Mouse (Mus musculus): Measurements from ENCODE around the gene Cox17.

The Cox17 gene

GRCm38 (mm10) chr16:38371705-38372296 lies 25.0 kb downstream of the Cox17 start:
- no peak for DNase-seq (ENCODE audit: low spot score)

DNA sequence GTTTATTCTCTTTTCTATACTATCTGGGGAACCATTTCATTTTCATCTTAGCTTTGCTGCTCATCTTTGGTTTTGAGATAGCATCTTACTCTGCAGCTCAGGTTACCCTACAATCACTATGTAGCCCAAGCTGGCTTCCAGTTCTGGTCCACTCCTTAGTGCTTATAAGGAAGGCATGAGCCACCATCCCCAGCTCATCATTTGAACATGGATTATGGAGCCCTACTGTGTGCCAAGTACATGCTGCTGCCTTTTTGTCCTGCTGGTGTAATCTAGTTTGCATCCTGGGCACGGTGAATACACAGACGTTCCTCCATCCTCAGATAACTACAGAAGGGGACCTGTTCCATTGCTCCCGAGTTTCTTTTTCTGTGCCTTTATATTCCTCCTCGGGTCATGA lies 26.1 kb downstream of the Cox17 start:
- DNase-seq (ENCODE audit: low spot score) = no peak

- no peak for DNase-seq (ENCODE audit: low spot score)
Measured at GRCm38 (mm10) chr16:38373439-38373838, 26.6 kb downstream of the Cox17 start.

- DNase-seq (ENCODE audit: low spot score) = no peak
Measured at GRCm38 (mm10) chr16:38373941-38374340, 27.1 kb downstream of the Cox17 start.

DNA sequence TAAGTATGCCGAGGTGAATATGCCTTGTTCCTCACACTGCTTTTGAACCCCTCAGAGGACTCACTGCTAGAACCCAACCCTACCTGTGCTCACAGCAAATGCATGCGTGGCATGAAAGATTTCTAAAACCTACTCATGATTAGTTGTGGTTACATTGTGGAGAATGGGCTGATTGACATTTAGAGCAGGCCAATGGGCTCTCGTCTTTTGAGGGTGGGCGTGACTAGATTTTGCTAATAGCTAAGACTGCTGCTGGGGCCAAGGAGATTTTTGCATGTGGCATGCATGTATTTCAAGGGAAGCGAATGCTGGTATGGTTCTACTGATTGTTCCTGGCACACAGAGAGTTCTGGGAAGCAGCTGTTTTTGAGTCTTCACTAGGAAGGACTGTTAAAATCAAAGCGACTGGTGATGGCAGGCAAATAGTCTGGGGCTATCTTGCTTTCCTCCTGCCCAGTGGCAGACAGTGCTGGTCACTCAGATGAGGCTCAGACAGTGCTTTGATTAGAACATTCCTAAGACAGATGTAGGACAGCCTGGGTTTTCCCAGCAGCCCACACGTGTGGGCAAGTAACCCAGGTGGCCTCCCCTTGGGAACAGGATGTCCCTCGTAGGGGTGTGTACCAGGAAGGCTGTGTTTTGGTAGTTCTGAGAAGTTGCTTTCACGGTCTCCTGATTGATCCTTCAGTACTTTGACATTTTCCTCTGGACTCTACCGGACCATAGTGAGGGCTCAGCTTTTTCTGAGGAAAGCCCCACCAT lies 27.8 kb downstream of the Cox17 start:
- DNase-seq (ENCODE audit: low spot score) = no peak

GRCm38 (mm10) chr16:38375182-38375581 lies 28.4 kb downstream of the Cox17 start:
- DNase-seq (ENCODE audit: low spot score) = no peak

DNA sequence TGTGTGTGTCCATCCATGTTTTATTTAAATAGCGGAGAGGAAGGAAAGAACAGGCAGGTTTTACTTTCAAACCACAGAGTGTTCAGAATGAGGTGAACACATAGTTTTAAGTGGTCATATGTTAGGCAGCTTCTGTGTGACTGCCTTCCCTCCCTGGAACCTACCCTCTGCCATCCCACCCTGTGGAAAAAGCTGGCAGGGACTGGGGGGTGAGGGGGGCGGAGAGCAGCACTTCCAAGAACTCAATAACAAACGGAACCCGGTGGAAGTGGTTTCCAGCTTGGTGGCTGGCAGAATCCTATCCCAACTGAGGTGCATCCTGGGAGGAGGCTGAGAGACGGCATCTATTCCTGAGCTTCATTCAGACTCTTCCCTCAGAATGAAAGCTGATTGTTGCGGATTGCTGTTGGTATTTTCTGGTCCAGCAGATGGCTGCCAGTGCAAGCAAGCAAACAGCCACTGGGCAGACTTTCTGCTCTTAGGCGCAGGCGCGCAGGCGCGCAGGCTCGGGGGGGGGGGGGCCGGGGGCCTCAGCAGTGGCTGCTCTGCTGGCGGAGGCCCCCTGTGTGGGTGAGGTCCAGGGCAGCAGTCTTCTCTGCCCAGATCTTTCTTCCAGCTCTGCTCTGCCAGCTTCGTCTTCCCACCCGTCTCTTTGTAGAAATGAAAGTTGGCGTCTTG lies 29.5 kb downstream of the Cox17 start:
- DNase-seq (ENCODE audit: low spot score) = no peak

DNA sequence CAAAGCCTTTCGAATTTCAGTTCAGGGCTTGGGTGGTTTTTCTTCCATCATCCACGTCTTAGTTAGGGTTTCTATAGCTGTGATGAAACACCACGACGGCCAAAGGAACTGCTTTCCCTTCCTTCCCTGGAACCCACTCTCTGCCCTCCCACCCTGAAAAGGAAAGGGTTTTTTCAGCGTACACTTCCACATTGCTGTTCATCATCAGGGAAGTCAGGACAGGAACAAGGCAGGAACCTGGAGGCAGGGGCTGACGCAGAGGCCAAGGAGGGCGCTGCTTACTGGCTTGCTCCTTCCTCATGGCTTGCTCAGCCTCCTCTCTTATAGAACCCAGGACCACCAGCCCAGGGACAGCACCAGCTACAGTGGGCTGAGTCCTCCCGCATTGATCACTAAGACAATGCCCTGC lies 30.1 kb downstream of the Cox17 start:
- DNase-seq (ENCODE audit: low spot score) = no peak

- no peak for DNase-seq (ENCODE audit: low spot score)
Measured at GRCm38 (mm10) chr16:38377546-38377945, 30.8 kb downstream of the Cox17 start.

- DNase-seq (ENCODE audit: low spot score) = no peak
Measured at GRCm38 (mm10) chr16:38378591-38378990, 31.8 kb downstream of the Cox17 start.

GRCm38 (mm10) chr16:38379088-38379487 lies 32.3 kb downstream of the Cox17 start:
- DNase-seq (ENCODE audit: low spot score) = no peak

DNA sequence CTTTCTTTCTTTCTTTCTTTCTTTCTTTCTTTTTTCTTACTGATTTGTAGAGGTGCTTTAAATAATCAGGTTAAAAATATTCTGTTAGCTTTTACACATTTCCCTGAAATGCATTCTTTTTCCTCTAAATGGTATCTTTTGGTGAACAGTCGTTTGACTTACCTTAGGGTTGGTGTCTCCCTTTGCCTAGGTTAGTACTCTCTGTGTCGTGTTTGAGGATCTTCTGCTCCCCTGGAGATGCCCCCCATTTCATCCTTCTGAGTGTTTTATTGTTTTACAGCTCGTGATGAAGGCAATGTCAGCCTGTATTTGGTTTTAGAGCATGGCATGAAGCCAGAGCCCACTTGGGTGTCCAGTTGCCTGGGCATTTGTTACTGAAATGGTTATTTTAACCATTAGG lies 32.7 kb downstream of the Cox17 start:
- DNase-seq (ENCODE audit: low spot score) = no peak

DNA sequence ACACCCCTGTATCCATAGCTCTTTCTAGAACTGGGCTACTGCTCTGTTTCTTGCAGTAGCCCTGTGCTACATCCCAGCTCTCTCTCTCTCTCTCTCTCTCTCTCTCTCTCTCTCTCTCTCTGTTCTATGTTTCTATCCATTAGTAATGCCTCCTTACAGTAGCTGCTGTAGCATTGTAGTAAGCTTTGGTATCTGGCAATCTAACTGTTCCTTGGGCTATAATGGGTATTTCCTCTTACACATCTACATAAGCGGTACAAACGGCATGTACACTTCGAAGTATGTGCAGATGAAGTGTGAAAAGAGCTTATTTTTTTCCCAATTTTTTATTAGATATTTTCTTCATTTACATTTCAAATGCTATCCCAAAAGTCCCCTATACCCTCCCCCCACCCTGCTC lies 33.1 kb downstream of the Cox17 start:
- no peak for DNase-seq (ENCODE audit: low spot score)

GRCm38 (mm10) chr16:38383683-38384082 lies 36.9 kb downstream of the Cox17 start:
- DNase-seq (ENCODE audit: low spot score) = no peak

- no peak for DNase-seq (ENCODE audit: low spot score)
Measured at GRCm38 (mm10) chr16:38385184-38385634, 38.4 kb downstream of the Cox17 start.

- DNase-seq (ENCODE audit: low spot score) = no peak
Measured at GRCm38 (mm10) chr16:38385700-38386099, 38.9 kb downstream of the Cox17 start.

DNA sequence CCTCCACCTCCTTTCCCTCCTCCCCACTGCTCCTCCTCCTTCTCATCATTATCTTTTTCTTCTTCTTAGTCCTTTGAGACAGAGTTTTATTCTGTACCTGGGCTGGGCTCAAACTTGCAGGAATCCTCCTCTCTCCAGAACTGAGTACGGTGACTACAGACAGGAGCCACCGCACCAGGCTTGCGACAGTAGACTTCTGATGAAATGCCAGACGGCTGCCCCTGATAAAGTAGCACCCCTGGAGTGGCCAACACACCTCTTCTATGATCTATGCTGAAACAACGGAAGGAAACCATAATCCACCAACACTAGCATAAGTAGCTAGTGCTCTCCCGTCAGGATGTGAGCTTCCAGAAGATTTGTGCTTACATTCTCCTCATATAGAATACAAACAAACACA lies 40.6 kb downstream of the Cox17 start:
- no peak for DNase-seq (ENCODE audit: low spot score)

GRCm38 (mm10) chr16:38388757-38389156 lies 42.0 kb downstream of the Cox17 start:
- DNase-seq (ENCODE audit: low spot score) = no peak

DNA sequence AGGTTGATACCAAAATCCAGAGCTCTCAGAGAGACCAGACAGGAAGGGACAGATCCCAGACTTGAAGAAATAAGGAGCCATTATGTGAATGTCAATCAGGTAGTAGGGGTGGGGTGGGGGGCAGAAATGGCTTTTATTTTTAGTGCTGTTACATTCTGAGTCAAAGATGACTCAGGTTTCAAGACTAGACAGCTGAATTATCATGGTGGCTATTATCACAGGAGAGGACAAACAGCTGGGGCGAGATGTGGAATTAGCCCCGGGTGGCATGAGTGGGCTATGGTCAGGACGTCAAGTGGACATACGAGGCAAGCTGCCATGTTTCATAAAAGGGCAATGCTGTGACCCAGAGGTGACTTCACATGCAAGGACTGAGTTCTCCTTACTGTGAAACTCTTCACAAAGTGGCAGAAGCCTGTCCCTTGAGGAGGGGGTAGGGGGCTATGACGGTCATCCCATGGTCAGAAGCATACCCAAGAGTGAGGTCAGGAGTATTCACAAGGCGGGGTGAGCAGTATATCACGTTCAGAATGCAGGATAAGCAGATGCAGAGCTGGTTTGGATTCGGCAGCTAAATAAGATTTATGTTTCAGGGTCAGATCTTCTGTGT lies 42.6 kb downstream of the Cox17 start:
- DNase-seq (ENCODE audit: low spot score) = no peak

- no peak for DNase-seq (ENCODE audit: low spot score)
Measured at GRCm38 (mm10) chr16:38390322-38390721, 43.5 kb downstream of the Cox17 start.

DNA sequence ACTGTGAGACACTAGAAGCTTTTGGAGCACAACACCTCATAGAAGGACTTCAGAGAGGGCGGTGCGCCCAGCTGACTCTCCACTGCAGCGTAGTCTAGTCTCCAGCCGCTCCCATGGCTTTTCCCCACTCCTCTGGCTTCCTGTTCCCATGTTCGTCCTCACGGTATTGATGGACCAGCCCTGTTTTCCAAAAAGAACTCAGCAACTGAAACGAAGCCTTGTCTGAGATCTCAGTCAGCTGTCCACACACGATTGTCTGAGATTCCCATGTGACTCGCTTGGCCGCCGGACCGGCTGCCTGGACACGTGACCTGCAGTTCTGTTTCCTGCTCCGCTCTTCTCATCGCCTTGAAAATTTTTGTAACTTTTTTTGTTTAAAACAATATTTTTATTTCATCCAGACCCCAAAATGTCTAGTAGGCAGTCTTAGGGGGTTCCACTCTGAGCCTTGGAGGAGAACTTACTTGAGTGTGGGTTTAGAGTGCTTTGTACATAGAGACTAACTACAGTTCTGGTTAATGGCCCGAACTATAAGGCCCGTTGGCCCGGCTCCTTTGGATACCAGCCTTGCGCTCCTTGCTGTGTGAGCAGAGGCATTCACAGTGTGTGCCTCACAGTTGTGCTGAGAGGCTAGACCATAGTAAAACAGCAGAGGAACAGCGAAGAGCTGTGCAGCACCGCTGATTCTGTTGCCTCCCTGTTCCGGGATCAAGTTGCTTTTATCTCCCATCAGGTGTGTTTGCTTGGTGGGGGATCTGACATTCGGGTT lies 45.5 kb downstream of the Cox17 start:
- DNase-seq (ENCODE audit: low spot score) = no peak

GRCm38 (mm10) chr16:38394191-38394618 lies 47.4 kb downstream of the Cox17 start:
- no peak for DNase-seq (ENCODE audit: low spot score)
